Mouse (Mus musculus) common myeloid progenitor, adult 5-6 weeks (primary cell): ENCODE measurements around the gene Gm15023. TPM values are rescaled to one million over a fixed set of nuclear protein-coding genes. Genes with fewer than 3 reads are reported as not detected.
"Not testable (repeated sequence)": the region's sequence is repeated elsewhere in the genome, so short reads cannot be mapped to it uniquely, and the experiment has no call there.

Source experiments
- ATAC-seq: replicated peaks from 2 replicates; pipeline ENCODE4 v1.8.0; 2016; ENCODE audit warnings: low read depth, mild to moderate bottlenecking, moderate TSS enrichment, inconsistent platforms; ENCODE audit not compliant: poor library complexity, severe bottlenecking
- total RNA-seq: library from RNA; stranded (forward); fragments of 200-1000, 187-1606 nt; gene quantifications from 2 replicates; pipeline ENCODE4 v1.2.3, GENCODE M21; 2017

The Gm15023 gene
- not detected in 2 replicates for total RNA-seq

- ATAC-seq: not testable (repeated sequence)
Observed at GRCm38 (mm10) chrX:135177532-135177931, at the start of gene Gm15023. Gene Gm15023 (minus strand): TSS chrX:135177632.

GRCm38 (mm10) chrX:135210436-135211221, 33.2 kb upstream of the Gm15023 start, which contains the start of gene Tceal6:
Gene Tceal6 (minus strand): TSS chrX:135210687.
- ATAC-seq: no peak

- ATAC-seq: not testable (repeated sequence)
Observed at GRCm38 (mm10) chrX:135209773-135210435, 32.5 kb upstream of the Gm15023 start.

- 0 out of 2 replicates have a peak, but pooled peaks have one; percentile 54 for ATAC-seq
Observed at GRCm38 (mm10) chrX:135189924-135190323, 12.5 kb upstream of the Gm15023 start.

GRCm38 (mm10) chrX:135188661-135189060, 11.2 kb upstream of the Gm15023 start:
- ATAC-seq: peak; percentile 65

Other genes with a start within 250 kb of the Gm15023 start
- gene Nxf2, start 212.9 kb downstream of the Gm15023 start, total RNA-seq: 0.37 and 2.1 TPM in 2 replicates
- gene Zmat1, start 168.4 kb downstream of the Gm15023 start, total RNA-seq: 2.1 and 3.7 TPM in 2 replicates
- not detected in 2 replicates for gene Tceal6, start 33.1 kb upstream of the Gm15023 start, total RNA-seq
- not detected in 2 replicates for gene Pramel3, start 124.7 kb upstream of the Gm15023 start, total RNA-seq
- gene Gm5128, start 195.7 kb upstream of the Gm15023 start, total RNA-seq: not detected in 2 replicates